In genomic region chr10:127937428-127938010, GRCm38 (mm10) we compare ENCODE assay signal across 9 mouse cellular contexts. TPM values are rescaled to one million over a fixed set of nuclear protein-coding genes. Genes with fewer than 3 reads are reported as not detected.
A peak's percentile ranks its signal among the peaks of the same experiment; 100 is the strongest.
DNase-seq lines count a peak whose midpoint lies in the region; ATAC-seq and TF ChIP-seq lines count a peak whose summit lies in the region.
"Had no signal": no experiment of that assay in that cellular context is flagged by ENCODE, and none has a peak within 500 bp of the region (broad histone marks: within the 10 kb centered on the region; RNA-seq: fewer than 3 reads in every experiment).

No protein-coding gene starts in this region.

- DNase-seq in midbrain, embryonic 14.5 days = peak; percentile 73
- peak; percentile 62 to 68 for DNase-seq in adrenal gland, adult 18-20 months (ENCODE audit: low spot score in 2 of 2)
- DNase-seq in left cerebral cortex, postnatal 36 days (ENCODE audit: low spot score in 2 of 2) = peak; percentile 27 to 51
- peak; percentile 75 for DNase-seq in ovary, postnatal 14 days (ENCODE audit: low spot score)

- no peak overlapping the region for H3K4me3 ChIP-seq in midbrain, embryonic 14.5 days (replicated peaks; ENCODE audit: low read depth, low read length)
- H3K4me3 ChIP-seq in midbrain, embryonic 13.5 days (replicated peaks) = no peak overlapping the region
- no peak overlapping the region for H3K4me3 ChIP-seq in cortical plate, adult 2 months (ENCODE audit: insufficient read depth, low read length)

- TF ChIP-seq CTCF in cortical plate, adult 2 months (IDR thresholded peaks at IDR 0.05; ENCODE audit: extremely low read depth, insufficient read depth, low read length) = peak; percentile 67

- H3K9ac ChIP-seq in midbrain, embryonic 14.5 days (replicated peaks; ENCODE audit: low read length) = no peak overlapping the region
- no peak overlapping the region for H3K9ac ChIP-seq in midbrain, embryonic 13.5 days (replicated peaks)

- no peaks in the 10 kb centered on the region for H3K4me1 ChIP-seq in midbrain, embryonic 14.5 days (ENCODE audit: control insufficient read depth, insufficient read depth, low read length)
- no peaks in the 10 kb centered on the region for H3K4me1 ChIP-seq in midbrain, embryonic 13.5 days (replicated peaks)
- H3K4me1 ChIP-seq in cortical plate, adult 2 months (ENCODE audit: control insufficient read depth, insufficient read depth, low read length) = no peaks in the 10 kb centered on the region

- no peak overlapping the region for H3K4me2 ChIP-seq in midbrain, embryonic 14.5 days (ENCODE audit: low read length)
- no peak overlapping the region for H3K4me2 ChIP-seq in midbrain, embryonic 13.5 days (replicated peaks)

- no peaks in the 10 kb centered on the region for H3K27me3 ChIP-seq in midbrain, embryonic 14.5 days (ENCODE audit: control insufficient read depth, insufficient read depth, low read length)
- H3K27me3 ChIP-seq in midbrain, embryonic 13.5 days = no peaks in the 10 kb centered on the region

- no peak; the same call in 1 of the 2 replicates for ATAC-seq in midbrain, embryonic 14.5 days (ENCODE audit: low FRiP score, low TSS enrichment)
- ATAC-seq in midbrain, embryonic 13.5 days = no peak
- peak; percentile 42 to 59; a peak in 3 of 4 replicates for ATAC-seq in hematopoietic stem cell, adult 5-6 weeks (replicated peaks in 1 of 2; ENCODE audit: insufficient read depth in 1 of 2, low FRiP score in 2 of 2, low TSS enrichment in 1 of 2, low read depth in 1 of 2, poor library complexity in 2 of 2, severe bottlenecking in 2 of 2)
- ATAC-seq in erythroblast, adult 5-6 weeks (replicated peaks; ENCODE audit: low FRiP score, poor library complexity, severe bottlenecking) = no peak

- no peaks in the 10 kb centered on the region for H3K9me3 ChIP-seq in midbrain, embryonic 14.5 days (ENCODE audit: control insufficient read depth, low read length)
- no peaks in the 10 kb centered on the region for H3K9me3 ChIP-seq in midbrain, embryonic 13.5 days

- intact Hi-C loops in left cerebral cortex, postnatal 36 days (cut with DNase I) = loop anchor here (1.0 to 5.0 kb wide), 4 partner anchors 65 to 260 kb away; partner anchors contain the start of gene Zbtb39

- TF ChIP-seq POLR2A in cortical plate, adult 2 months (IDR thresholded peaks at IDR 0.05; ENCODE audit: extremely low read depth, insufficient read depth, low read length) = no peak

- H3K27ac ChIP-seq in midbrain, embryonic 14.5 days (replicated peaks; ENCODE audit: low read depth, low read length) = no peak overlapping the region
- no peak overlapping the region for H3K27ac ChIP-seq in midbrain, embryonic 13.5 days
- no peak overlapping the region for H3K27ac ChIP-seq in cortical plate, adult 2 months (ENCODE audit: insufficient read depth, low read length)

- 4% methylated on average over 2 of the region's 2 CpGs for WGBS in midbrain, embryonic 14.5 days
- 3% methylated on average over 2 of the region's 2 CpGs for WGBS in midbrain, embryonic 13.5 days

- H3K36me3 ChIP-seq in midbrain, embryonic 14.5 days (ENCODE audit: control insufficient read depth, insufficient read depth, low read length) = no peaks in the 10 kb centered on the region
- no peaks in the 10 kb centered on the region for H3K36me3 ChIP-seq in midbrain, embryonic 13.5 days

RNA-seq across cellular contexts. Expression of gene Sdr9c7, which starts 39.2 kb away (rescaled TPM):
- polyA plus RNA-seq in midbrain, embryonic 14.5 days (2014; fragmentation: Nextera tagmentation; extraction: Ambion mirVana) = not detected in 2 replicates
- polyA plus RNA-seq in midbrain, embryonic 13.5 days (2015; fragmentation: Nextera tagmentation; extraction: Ambion mirVana) = not detected in 2 replicates
- total RNA-seq in adrenal gland, adult 18-20 months (2021) = 1 to 10 TPM in 1 of 2 experiments, under 1 TPM in 1; 0.32 to 2.7 TPM
- polyA plus RNA-seq in cortical plate, adult 2 months (2012; rRNA removed) = 0.09 and 0.15 TPM in 2 replicates
- not detected in 2 replicates for total RNA-seq in hematopoietic stem cell, adult 5-6 weeks (2017)
- not detected for total RNA-seq in left cerebral cortex, postnatal 36 days (2021)
- total RNA-seq in erythroblast, adult 5-6 weeks (2015; ENCODE audit: low replicate concordance) = not detected in 2 replicates
- not detected in 2 replicates for total RNA-seq in erythroblast, adult 5-6 weeks (2017; ENCODE audit: low replicate concordance)
- total RNA-seq: gastrocnemius, postnatal 4 days had no signal

RNA-seq across cellular contexts. Expression of gene Rdh7, which starts 48.9 kb away (rescaled TPM):
- not detected in 2 replicates for polyA plus RNA-seq in midbrain, embryonic 14.5 days (2014; fragmentation: Nextera tagmentation; extraction: Ambion mirVana)
- not detected in 2 replicates for polyA plus RNA-seq in midbrain, embryonic 13.5 days (2015; fragmentation: Nextera tagmentation; extraction: Ambion mirVana)
- total RNA-seq in adrenal gland, adult 18-20 months (2021) = not detected
- polyA plus RNA-seq in cortical plate, adult 2 months (2012; rRNA removed) = not detected in 2 replicates
- not detected in 2 replicates for total RNA-seq in hematopoietic stem cell, adult 5-6 weeks (2017)
- not detected for total RNA-seq in left cerebral cortex, postnatal 36 days (2021)
- not detected in 2 replicates for total RNA-seq in erythroblast, adult 5-6 weeks (2015; ENCODE audit: low replicate concordance)
- total RNA-seq in erythroblast, adult 5-6 weeks (2017; ENCODE audit: low replicate concordance) = not detected in 2 replicates

Comparison
In these comparisons a context has a peak if more than half of its experiments do, and no peak if none do; other contexts are left out.
1. ATAC-seq: peak in hematopoietic stem cell, adult 5-6 weeks (2 of 2); none in midbrain, embryonic 14.5 days (single experiment), midbrain, embryonic 13.5 days (single experiment) and erythroblast, adult 5-6 weeks (single experiment).
2. Peak in every context shown above with its lines, with median percentiles within 50 percentile points of each other: DNase-seq.